Mouse (Mus musculus): Measurements from ENCODE around the gene Cldn13.

The Cldn13 gene

DNA sequence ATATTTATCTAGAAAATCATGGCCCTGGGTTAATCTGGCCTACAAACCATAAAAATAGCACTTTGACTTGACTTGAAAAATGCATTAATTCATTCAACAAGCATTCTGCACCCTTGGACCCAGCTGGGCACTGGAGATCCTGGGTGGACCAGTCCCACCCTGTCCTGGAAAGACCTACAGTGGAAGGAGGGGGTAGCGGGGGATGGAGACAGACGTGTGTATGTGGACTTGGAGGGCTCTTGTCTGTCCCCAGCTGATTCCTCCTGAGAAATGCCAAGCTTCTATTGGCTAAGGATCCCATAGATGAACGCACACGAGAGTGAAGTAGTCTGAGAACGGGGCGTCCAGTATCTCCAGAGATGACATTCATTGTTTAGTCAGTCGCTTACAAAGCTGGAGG, 26.8 kb downstream of the Cldn13 start:
- no peak for DNase-seq

DNA sequence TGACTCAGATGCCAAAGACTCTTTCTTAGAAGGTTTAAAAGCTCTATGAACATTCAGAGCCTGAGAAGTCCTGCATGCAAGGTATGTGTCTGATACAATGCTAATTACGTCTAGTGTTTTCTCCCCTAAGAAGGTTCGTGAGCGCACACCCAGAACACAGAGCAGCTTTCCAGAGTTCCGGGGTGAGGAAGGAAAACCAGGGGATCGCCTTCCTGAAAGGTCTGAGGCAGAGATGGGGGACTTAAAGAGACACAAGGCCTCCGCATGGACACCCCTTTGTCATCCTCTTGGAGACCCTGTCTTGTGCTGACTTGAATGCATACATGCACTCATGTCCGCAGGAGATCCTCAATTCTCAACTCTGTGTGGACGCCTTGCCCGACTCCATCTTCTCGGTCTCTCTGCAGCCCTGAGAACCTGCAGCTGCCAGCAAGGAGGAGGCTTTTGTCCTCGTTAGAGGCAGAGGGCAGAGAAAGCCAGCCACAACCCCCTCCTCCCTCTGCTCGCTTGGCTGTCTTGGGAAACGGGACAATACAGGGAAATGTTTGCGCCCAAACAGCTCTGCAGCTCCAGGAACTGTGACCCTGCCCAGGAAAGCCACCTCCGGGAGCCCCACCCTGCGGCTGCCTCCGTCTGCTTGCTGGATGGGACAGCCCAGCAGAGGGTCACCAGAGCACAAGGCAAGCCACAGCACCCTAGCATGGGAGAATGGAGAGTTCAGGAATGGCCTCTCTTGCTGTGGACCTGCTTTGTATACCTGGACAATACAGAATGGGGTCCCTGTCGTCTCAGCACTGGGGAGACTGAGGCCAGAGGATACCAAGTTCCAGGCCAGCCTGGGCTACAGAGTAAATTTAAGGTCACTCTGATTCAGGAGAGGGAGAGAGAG, 27.6 kb downstream of the Cldn13 start:
- DNase-seq: no peak

DNA sequence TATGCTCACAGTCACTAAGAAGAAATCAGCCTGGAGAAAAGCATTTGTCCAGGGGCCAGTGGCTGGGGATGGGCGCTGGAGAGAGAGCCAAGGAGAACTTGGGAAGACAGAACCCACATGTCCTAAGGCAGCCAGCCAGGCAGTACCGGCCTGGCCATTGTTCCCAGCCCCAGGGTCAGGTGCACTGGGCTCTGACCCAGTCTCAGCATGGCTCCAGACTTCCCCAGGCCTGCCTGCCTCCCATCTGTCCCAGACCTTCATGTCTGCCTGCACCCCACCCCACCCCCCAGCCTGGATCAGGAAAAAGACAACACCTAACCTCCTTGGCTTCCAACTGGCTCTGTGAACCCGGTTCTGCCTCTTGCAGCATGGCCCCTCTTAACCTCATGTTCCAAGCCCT, 32.2 kb downstream of the Cldn13 start:
- no peak for DNase-seq

DNA sequence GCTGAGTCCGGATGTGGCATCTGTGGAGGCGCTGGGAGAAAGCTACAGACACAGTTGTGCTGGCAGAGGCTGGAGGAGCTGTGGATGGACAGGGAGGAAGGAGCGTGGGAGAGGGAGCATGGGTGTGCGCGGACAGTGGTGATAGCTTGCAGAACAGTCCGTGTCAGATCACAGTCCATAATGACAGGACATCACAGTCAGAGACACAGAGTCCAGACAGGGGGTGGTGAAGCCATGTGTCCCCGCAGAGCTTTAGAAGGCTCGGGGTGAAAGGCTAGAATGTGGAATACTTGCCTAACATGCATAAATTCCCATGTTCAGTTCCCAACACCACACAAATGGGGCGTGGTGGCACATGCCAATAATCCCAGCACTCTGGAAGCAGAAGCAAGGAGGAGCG, 38.5 kb downstream of the Cldn13 start:
- DNase-seq: no peak

DNA sequence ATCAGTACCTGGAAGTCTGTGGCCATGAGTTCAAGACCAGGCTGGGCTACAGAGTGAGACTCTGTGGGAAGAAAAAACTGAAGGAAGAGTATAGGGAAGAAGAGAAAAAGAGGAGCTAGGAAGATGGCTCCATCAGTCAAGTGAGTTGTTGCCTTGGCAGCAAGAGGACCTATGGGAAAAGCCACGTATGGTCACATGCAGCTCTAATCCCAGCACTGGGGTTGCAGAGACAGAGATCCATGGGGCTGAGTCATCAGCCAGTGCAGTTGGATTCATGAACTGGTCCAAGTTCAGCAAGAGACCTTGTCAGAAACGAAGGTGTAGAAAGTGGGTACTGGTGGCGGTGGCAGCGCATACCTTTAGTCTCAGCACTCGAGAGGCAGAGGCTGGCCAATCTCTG, 40.1 kb downstream of the Cldn13 start:
- DNase-seq: no peak

DNA sequence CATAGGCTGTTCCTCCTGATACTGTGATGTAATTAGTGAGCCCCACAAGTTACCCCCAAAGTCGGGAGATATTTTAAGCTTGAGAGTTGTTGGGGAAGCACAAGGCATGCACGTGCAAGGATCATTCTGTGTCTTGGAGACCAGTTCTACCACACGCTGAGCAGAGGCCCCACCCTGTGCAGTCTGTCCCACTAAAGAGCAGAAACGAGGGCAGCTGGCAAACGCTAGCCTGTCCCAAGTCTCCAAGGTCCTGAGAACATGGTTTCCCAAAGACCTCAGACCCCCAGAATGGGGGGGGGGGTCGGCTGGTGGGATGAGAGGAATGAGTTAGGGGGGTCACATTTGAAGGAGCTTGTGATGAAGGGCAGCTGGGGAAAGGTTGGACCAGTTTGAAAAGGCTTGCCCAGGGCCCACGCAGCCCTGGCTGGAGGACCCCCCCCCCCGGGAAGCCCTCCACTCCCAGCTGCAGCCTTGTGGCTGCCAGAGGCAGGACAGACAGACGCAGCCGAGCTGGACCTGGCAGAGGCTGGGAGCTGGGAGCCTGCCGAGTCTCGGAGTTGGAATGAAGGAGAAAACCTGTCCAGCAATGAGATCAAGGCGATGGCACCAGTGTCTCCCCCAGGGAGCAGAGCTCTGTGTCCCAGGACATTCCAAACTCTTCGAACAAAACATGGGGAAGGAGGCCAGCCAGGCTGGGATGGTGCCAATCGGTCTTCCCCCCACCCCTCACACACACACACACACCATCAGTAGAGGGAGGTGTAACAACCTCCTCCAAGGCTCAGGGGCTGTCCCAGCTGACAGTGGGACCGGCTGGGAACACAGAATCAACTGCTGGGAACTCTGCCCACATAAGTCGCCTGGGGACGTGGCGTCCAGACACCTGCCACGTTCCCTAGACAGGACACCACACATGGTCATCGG, 41.1 kb downstream of the Cldn13 start:
- no peak for DNase-seq

DNA sequence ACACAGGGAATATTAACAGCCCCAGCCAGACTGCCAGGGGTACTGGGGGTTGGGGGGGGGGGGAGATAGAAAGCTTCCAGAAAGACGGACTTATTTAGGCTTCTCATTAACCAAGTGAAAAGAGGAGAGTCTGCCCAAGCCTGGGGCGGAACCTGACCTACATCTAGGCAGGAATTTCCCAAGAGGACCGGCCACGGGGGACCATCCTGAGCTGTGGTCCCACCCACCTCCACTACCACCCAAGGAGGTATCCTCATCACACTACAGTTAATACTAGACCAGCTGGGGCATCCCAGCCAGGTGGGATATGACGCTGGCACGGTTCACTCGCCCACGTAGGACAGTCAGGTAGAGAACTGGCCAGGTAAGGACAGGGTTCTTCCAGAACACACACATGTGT, 42.3 kb downstream of the Cldn13 start:
- DNase-seq: no peak

DNA sequence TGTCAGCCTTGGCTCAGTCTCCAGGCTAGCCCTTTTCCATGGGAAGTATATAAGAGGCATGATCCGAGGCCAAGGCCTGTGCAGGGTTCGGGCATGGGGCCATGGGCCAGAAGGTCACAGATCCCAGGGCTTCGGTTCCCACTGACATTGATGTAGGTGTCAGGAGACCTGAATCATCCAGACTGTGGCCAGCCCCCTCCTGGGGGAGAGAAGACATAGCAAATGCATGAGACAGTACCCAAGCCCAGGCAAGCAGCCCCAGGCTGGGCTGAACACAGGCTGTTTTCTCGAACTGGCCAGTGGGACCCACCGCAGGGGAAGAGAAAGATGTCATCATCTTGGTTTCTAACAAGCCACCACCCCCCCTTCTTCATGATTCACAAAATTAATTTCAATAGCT, 42.7 kb downstream of the Cldn13 start:
- DNase-seq: no peak

DNA sequence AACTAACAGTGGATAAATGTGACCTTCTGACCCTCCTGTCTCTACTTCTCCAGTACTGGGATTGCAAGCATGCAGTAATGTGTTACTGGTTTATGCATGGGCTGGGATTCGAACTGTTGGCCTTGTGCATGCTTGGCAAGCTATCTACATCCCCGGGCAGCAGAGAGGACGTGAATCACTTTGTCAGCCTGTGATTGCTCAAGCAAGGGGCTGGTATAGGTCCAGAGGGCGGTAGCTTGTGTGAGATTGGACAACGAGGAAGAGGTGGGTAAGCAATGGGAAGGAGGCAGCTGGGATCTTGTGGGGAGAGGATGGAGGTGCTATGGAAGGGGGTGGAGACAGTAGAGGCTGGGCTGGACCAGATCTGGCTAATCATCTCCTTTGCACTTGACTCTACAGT, 46.8 kb downstream of the Cldn13 start:
- DNase-seq: no peak

DNA sequence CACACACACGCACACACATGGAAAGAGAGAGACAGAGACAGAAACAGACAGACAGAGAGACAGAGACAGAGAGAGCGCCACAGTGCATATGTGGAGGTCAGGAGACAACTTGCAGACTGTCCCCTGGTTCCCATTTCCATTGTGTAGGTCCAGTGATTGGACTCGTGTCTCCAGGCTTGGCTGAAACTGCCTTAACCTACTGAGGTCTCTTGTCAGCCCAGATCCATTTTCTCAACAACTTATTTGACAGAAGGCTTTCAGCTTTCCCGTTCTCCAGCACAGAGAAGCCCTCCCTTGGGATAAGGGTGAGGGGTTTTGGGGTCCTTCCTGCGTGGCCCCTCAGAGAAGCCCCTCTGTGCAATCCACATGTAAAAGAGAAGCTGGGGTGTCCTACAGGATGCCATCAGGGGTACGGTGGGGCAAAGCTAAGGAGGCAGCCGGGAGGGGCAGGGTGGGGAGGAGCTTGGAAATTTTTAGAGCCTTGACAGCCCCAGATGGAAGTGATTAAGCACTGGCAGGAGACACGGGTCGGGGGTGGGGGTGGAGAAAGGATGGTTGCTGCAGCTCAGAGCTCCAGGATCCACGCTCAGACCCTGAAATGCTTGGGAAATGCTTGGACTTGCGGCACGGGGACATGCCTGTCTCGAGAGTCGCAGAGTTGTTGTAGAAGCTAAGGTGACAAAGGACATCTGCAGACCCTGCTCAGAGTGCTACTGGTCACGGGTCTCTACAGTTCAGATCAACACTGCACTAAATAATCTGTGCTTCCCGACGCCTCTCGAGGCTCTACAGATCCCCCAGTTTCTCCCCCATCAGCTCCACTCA, 47.8 kb downstream of the Cldn13 start:
- DNase-seq: no peak

DNA sequence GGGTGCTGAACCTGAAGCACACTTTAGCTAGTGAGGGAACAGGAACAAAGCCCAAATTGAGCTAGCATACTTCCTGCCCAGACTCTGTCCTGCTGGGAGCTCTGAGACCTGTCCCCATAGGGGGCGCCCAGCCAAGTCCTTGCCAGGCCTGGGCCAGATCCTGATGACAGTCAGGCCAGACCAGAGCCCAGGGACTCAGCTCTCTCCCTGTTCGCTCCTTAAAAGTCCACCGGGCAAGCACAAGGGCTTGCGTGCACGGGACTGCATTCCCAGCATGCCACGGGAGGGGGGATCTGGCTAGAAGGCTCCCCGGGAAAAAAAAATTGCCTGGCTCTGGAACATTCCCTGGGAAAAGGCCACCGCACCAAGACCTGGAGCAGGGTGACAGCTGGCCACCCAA, 50.2 kb downstream of the Cldn13 start:
- DNase-seq: no peak

All from thymus, postnatal 36 days (tissue).